Mouse (Mus musculus) gastrocnemius, adult 2 months (tissue): Measurements from ENCODE around the gene Car8. TPM values are rescaled to one million over a fixed set of nuclear protein-coding genes. Genes with fewer than 3 reads are reported as not detected.
A peak's percentile ranks its signal among the peaks of the same experiment; 100 is the strongest.

Experiments used
- DNase-seq: peaks from one replicate; pipeline ENCODE4 v3.0.0; 2022
- H3K27ac ChIP-seq: fragments of 200-600 bp; 2 replicates; pipeline ENCODE4 v1.8.1; 2022; ENCODE audit warnings: mild to moderate bottlenecking
- H3K4me3 ChIP-seq: fragments of 200-600 bp; 2 replicates; pipeline ENCODE4 v1.8.1; 2022; ENCODE audit warnings: mild to moderate bottlenecking, moderate library complexity
- CTCF ChIP-seq: fragments of 200-600 bp; IDR thresholded peaks from 2 replicates; pipeline ENCODE4 v1.8.1; 2022; ENCODE audit warnings: antibody characterized with exemption, mild to moderate bottlenecking, moderate library complexity
- intact Hi-C: fragments of 180-260 bp; cut with DNase I; formaldehyde crosslinking; loops from one replicate; pipeline ENCODE4 v1.15.1; 2025
- long read RNA-seq, 2 experiments: library from polyadenylated mRNA; stranded (forward); transcript quantifications; one replicate each; pipeline ENCODE4 v2.0.0; 2021
- total RNA-seq, 2 experiments: library from RNA; stranded (reverse); gene quantifications; 2 replicates each; pipeline ENCODE4 v1.2.3; 2021

Gene Car8
- 1 to 10 TPM; 1.5 to 3.6 TPM for total RNA-seq
- long read RNA-seq, experiment 1, transcript Car8-201 (9 exons, 3,853 nt): major isoform, 6 of 6 reads
- long read RNA-seq, experiment 1, partial matches to known transcripts: 0 of 6 reads
- long read RNA-seq, experiment 1, other reads (novel, unspliced or antisense): 0 of 6 reads
- long read RNA-seq, experiment 2, partial matches to known transcripts: 0 of 3 reads
- long read RNA-seq, experiment 2, other reads (novel, unspliced or antisense): 1 of 3 reads

GRCm38 (mm10) chr4:8238560-8239305, at the start of gene Car8:
Gene Car8 (minus strand): TSS chr4:8239041.
- DNase-seq: peak; percentile 61
- Histone ChIP-seq H3K27ac (peak within 1 kb of the TSS; percentile 76), H3K4me3 (peak within 1 kb of the TSS; percentile 84)
- TF ChIP-seq CTCF: no peak
- intact Hi-C loops: no loop called here

DNA sequence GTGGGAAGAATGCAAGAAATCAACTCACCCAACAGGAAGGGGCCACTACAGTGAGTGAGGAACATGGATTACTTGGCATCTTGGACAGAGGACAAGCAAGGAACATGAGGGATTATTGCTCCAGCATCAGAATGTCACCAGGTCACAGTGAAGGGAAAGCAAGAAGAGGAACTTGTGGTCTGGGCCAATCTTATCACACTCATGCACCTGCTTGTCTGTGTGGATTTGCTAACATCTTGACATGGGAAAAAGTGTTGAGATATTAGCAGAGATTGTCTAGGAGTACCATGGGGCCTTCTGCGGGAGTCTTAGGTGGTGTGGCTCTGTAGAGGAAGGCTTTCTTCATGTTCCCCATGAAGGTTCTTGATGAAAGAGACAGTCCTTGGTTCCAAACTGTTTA, 46.1 kb upstream of the Car8 start:
- H3K4me3 ChIP-seq: no peak overlapping the region
- DNase-seq: no peak
- TF ChIP-seq CTCF: no peak
- no peak overlapping the region for H3K27ac ChIP-seq
- intact Hi-C loops: no loop called here

- H3K27ac ChIP-seq: no peak overlapping the region
- intact Hi-C loops: no loop called here
- TF ChIP-seq CTCF: no peak
- H3K4me3 ChIP-seq: no peak overlapping the region
- no peak for DNase-seq
Measured at GRCm38 (mm10) chr4:8278159-8278558, 39.3 kb upstream of the Car8 start.

GRCm38 (mm10) chr4:8249805-8250204, 11.0 kb upstream of the Car8 start:
- intact Hi-C loops: no loop called here
- Histone ChIP-seq H3K4me3 (no peak overlapping the region), H3K27ac (no peak overlapping the region)
- no peak for TF ChIP-seq CTCF
- DNase-seq: no peak

- no peak for DNase-seq
Measured at GRCm38 (mm10) chr4:8245495-8246063, 6.7 kb upstream of the Car8 start.

GRCm38 (mm10) chr4:8245062-8245461, 6.2 kb upstream of the Car8 start:
- Histone ChIP-seq H3K4me3 (no peak overlapping the region), H3K27ac (no peak overlapping the region)
- DNase-seq: no peak
- intact Hi-C loops: no loop called here
- TF ChIP-seq CTCF: no peak

More at GRCm38 (mm10) chr4:8245495-8246063, 6.7 kb upstream of the Car8 start:
- Histone ChIP-seq H3K27ac (no peak overlapping the region), H3K4me3 (no peak overlapping the region)
- intact Hi-C loops: no loop called here
- TF ChIP-seq CTCF: no peak

GRCm38 (mm10) chr4:8239699-8240098, 858 bp upstream of the Car8 start:
- intact Hi-C loops: no loop called here
- H3K27ac ChIP-seq: no peak overlapping the region
- no peak for TF ChIP-seq CTCF
- no peak for DNase-seq
- H3K4me3 ChIP-seq: no peak overlapping the region

- intact Hi-C loops: no loop called here
Measured at GRCm38 (mm10) chr4:8239306-8239670, 447 bp upstream of the Car8 start.

DNA sequence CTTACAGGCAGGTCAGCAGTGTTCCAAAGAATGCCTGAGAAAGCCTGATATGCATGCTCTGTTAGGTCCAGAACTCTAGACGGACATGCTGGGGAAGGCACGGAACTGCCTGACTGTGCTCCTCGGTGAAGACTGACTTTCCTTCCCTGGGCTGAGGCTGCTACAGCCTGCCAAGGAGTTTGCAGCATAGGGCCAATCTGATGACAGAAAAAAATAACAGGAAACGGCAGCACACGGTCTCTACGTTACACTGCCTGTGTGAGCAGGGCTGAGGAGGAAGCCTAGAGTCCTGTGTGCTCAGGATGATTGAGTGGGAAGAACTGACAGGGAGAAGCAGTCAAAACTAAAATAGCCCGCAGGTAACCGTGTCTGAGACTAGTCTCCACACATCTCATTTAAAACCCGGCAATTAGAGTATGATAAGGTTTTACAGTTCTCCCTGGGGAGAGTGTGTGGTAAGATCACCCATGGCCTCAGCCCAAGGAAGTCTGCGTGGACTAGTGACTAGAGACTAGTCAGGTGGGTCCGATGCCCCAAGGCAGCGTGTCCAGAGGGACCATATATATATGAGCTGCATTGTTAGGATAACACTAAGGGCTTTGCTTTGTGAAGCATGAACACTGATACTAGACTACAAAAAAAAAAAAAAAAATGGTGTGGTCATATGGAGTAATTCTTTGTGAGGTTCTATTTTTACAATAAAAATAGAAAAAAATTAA, 6.3 kb downstream of the Car8 start:
- Histone ChIP-seq H3K4me3 (peak overlapping the region; percentile 13), H3K27ac (peak overlapping the region; percentile 64)
- DNase-seq: no peak
- intact Hi-C loops: no loop called here
- TF ChIP-seq CTCF: no peak

More at GRCm38 (mm10) chr4:8239306-8239670, 447 bp upstream of the Car8 start:
- Histone ChIP-seq H3K27ac (no peak overlapping the region), H3K4me3 (peak overlapping the region; percentile 84)
- TF ChIP-seq CTCF: no peak
- no peak for DNase-seq

DNA sequence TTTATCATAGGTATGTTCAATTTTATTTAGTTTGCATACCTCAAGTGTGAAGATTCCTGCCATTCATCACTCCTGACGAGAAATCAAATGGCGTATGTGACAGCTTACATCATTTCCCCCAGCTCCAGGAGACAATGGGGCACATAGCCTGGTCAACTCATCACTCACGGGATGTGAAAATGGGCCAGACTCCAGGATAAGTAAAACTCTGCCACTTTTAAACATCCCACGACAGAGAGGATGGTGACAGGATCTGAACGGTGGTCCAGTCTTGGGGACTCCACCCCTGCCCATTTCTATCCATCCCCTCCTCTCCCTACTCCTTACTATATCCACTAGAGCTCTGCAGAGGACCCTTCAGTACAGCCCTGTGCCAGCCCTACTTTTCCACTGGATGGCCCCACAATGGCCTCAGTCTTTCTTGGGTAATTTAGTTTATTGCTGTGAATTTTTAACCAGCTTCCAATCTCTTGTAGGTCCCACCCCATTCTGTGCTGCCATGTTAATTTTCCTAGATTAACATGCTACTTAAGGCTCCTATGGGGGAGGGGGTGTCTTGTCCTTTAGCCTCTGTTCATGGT, 7.5 kb downstream of the Car8 start:
- TF ChIP-seq CTCF: no peak
- Histone ChIP-seq H3K4me3 (no peak overlapping the region), H3K27ac (peak overlapping the region; percentile 64)
- intact Hi-C loops: no loop called here
- DNase-seq: no peak

GRCm38 (mm10) chr4:8229661-8230298, 9.1 kb downstream of the Car8 start:
- TF ChIP-seq CTCF: no peak
- intact Hi-C loops: no loop called here
- DNase-seq: no peak
- no peak overlapping the region for H3K27ac ChIP-seq
- no peak overlapping the region for H3K4me3 ChIP-seq

GRCm38 (mm10) chr4:8218941-8219340, 19.9 kb downstream of the Car8 start:
- TF ChIP-seq CTCF: no peak
- H3K4me3 ChIP-seq: no peak overlapping the region
- intact Hi-C loops: no loop called here
- H3K27ac ChIP-seq: no peak overlapping the region
- no peak for DNase-seq
